Mouse (Mus musculus) right cerebral cortex, postnatal 4 days (tissue): ENCODE data around the gene 2300003K06Rik.
A peak's percentile ranks its signal among the peaks of the same experiment; 100 is the strongest.
"Not testable (repeated sequence)": the region's sequence is repeated elsewhere in the genome, so short reads cannot be mapped to it uniquely, and the experiment has no call there.

Source experiments
- DNase-seq: peaks from one replicate; pipeline ENCODE4 v3.0.0-alpha.2; 2022

Gene 2300003K06Rik

GRCm38 (mm10) chr11:99837966-99838365 is at the start of gene 2300003K06Rik:
Gene 2300003K06Rik, minus strand, starts transcription at chr11:99838066.
- no peak for DNase-seq

- not testable (repeated sequence) for DNase-seq
Measured at GRCm38 (mm10) chr11:99878887-99879286, 41.0 kb upstream of the 2300003K06Rik start, which contains the start of gene Gm11567. Gene Gm11567, plus strand, starts transcription at chr11:99879187.

DNA sequence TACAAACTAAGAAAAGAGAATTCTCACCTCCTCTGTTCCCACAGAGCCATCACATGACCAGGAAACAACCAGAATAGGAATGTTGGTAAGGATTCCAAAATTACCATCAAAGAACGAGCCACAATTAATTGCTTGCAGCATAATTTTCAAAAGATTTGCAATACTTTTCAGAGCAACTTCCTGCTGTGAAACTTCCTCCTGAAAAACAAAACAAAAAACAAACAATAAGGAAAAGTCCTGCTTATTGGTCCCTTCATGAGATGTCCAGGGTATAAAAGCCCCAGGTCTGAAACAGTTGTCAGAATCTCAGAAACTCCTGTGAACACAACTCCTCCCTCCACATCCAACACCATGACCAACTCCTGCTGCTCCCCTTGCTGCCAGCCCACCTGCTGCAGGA is 35.2 kb upstream of the 2300003K06Rik start, which contains the start of gene Krtap9-1:
Gene Krtap9-1 (plus strand): TSS at position 301 of the 400 bp plus-strand sequence.
- not testable (repeated sequence) for DNase-seq

- not testable (repeated sequence) for DNase-seq
Measured at GRCm38 (mm10) chr11:99864176-99864575, 26.3 kb upstream of the 2300003K06Rik start, which contains the start of gene Gm11559. Gene Gm11559, plus strand, starts transcription at chr11:99864476.

- DNase-seq = no peak
Measured at GRCm38 (mm10) chr11:99858761-99859160, 20.9 kb upstream of the 2300003K06Rik start.

DNA sequence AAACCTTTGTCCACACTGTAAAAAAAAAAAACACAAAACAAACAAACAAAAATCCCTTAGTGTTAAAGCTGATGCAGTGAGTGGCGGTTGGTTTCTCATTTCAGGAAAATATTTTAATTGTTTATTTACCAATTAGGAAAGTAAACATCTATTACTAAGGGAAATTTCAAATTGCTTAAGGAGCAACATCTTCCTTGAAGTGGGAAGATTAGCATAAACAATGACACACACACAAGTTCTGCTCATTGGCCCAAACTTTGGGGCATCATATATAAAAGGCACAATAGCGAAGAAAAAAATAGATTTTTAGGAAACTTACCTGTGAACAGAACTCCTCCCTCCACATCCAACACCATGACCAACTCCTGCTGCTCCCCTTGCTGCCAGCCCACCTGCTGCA is 19.8 kb upstream of the 2300003K06Rik start, which contains the start of gene Gm11568:
Gene Gm11568 (plus strand): TSS at position 301 of the 400 bp plus-strand sequence.
- DNase-seq = no peak

DNA sequence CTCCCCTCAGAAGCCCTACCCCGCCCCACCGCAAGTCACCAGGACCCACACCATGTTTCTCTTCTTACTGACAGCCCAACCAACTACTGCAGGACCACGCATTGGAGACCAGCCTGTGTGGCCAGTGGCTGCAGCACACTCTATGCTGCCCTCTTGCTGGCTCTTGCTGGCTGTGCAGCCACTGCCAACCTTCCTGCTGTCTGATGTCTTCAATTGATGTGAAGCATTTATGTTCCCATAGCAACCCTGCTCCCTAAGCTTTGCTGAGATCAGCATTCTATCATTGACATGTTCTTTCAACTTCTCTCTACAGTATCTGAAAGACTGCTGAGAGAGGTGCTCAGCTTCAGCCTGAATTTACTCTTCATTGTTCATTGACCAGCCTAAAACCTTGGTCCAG is 16.3 kb upstream of the 2300003K06Rik start:
- DNase-seq = peak; percentile 7

DNA sequence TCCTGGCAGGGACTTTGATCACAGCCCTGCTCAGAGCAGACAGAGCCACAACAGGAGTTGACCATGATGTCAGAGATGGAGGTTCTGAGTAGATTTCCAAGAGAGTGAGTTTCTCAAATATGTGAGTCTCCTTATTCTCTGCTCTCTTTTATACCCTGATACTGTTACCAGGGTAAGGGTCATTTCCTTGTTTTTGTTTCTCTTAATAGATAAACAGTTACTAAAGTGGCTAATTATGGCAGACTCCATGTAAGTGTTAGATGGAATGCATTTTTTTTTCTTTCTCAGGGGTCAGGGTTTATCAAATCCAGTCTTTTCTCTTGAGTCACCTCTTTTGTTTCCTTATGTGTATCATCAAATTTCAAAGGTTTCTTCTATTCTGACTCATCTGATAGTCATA is 13.6 kb upstream of the 2300003K06Rik start, which contains the start of gene Krtap4-16:
Gene Krtap4-16 (minus strand): TSS at position 101 of the 400 bp plus-strand sequence.
- no peak for DNase-seq

DNA sequence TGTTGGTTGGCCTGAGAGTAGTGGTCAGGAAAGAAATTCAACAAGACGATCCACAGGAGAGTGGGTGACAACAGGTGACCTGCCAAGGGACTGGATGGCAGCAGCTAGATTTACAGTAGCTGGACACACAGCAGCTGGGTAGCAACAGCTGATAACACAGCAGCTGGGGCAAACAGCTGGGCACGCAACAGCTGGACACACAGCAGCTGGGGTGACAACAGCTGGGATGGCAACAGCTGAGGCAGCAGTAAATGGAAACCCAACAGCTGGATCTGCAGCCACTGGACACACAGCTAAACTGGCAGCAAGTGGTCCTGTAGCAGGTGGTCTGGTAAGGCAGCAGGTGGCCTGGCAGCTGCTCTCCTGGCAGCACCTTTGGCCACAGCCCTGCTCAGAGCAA is 8.9 kb upstream of the 2300003K06Rik start:
- no peak for DNase-seq

- no peak for DNase-seq
Measured at GRCm38 (mm10) chr11:99842185-99842584, 4.3 kb upstream of the 2300003K06Rik start.

- DNase-seq = not testable (repeated sequence)
Measured at GRCm38 (mm10) chr11:99815566-99815965, 22.3 kb downstream of the 2300003K06Rik start, which contains the start of gene Gm11564. Gene Gm11564, minus strand, starts transcription at chr11:99815666.

GRCm38 (mm10) chr11:99809792-99810191 is 28.1 kb downstream of the 2300003K06Rik start, which contains the start of gene Krtap4-13:
Gene Krtap4-13, minus strand, starts transcription at chr11:99809892.
- DNase-seq = not testable (repeated sequence)

GRCm38 (mm10) chr11:99804346-99804745 is 33.5 kb downstream of the 2300003K06Rik start, which contains the start of gene Gm11554:
Gene Gm11554, minus strand, starts transcription at chr11:99804446.
- not testable (repeated sequence) for DNase-seq

GRCm38 (mm10) chr11:99798832-99799231 is 39.0 kb downstream of the 2300003K06Rik start, which contains the start of gene Gm11569:
Gene Gm11569, minus strand, starts transcription at chr11:99798932.
- not testable (repeated sequence) for DNase-seq

DNA sequence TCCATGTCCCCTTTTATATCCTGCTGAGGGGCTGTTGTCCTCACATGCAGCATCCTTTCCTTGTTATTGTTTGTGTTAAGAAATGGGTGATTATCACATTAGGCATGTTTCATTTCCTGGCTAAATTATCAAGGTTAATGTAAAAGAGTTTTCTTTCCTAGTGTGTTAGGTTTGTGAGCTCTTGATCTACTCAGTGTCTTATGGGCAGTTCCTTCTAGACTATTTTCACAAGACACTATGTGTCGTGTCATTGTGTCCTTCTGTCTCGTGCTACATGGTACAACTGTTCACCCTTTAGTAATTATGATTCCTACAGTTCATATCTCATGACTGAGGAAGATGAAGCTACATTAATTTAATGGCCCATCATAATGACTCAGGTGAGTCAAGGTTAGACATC is 44.5 kb downstream of the 2300003K06Rik start, which contains the start of gene Gm11596:
Gene Gm11596 (minus strand): TSS at position 101 of the 400 bp plus-strand sequence.
- DNase-seq = no peak
